Mouse (Mus musculus): Measurements from ENCODE around the gene Hdac11.

GRCm38 (mm10) chr6:91187871-91188270 is 31.4 kb downstream of the Hdac11 start:
- TF ChIP-seq POLR2A (IDR thresholded peaks at IDR 0.05; ENCODE audit: insufficient read length, low read depth) (no peak), USF1 (IDR thresholded peaks at IDR 0.05; ENCODE audit: low read depth) (no peak), POLR2AphosphoS2 (IDR thresholded peaks at IDR 0.05; ENCODE audit: insufficient read length, low read depth) (no peak), TCF12 (IDR thresholded peaks at IDR 0.05; ENCODE audit: insufficient read depth, poor library complexity, severe bottlenecking) (no peak)
